Mouse (Mus musculus) layer of hippocampus, adult 9-11 months (tissue): Measurements from ENCODE around the gene Mocs2.

ENCODE experiments used
- DNase-seq: peaks from one replicate; pipeline ENCODE4 v3.0.0; 2022

The Mocs2 gene

GRCm38 (mm10) chr13:114854428-114854827 lies 36.4 kb downstream of the Mocs2 start:
- DNase-seq = no peak

DNA sequence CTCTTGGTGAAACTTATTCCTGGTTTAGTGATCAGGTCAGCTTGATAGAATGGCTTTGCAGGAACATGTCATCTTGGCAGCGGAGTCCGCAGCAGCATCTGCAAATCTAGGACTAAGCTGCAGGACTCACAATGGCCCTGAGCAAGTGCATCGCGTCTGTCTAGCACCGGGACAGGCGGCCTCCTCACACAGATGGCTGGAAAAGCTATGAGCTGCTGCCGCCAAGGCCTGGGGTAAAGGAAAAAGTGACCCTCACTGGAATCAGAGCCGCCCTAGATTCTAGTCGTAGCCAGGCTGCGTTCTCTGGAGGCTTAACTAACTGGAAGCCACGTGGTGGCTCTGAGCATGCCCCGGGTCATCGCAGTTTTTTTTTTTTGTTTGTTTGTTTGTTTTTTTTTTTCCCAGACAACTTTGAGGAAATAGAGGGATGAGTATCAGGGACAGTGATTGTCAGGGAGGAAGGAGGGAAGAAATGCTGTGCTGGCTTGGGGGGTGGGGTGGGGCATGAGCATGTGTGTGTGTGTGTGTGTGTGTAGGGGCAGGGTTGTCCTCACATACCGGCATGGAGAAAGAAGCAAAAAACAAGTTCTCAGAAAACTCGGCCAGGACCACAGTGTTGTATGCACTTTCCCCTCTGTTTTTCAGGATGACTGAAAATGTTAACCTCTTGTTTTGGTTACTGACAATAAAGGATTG lies 37.7 kb downstream of the Mocs2 start:
- DNase-seq = no peak

DNA sequence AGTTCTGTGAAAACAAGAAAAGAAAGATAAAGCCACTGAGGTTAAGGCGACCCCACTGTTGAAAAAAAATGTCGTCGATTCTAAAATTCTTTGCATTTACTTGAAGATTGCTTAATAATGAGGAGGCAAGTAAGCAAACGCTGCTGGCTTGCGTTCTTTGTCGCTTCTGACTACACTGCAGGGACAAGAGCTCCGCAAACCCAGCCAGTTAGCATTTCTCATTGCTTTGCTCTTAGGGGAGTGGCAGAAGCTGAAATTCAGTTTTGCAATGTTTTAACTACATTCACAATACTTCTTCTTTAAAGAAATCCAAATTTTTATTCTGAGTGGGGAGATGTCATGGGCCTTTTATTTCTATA lies 38.2 kb downstream of the Mocs2 start:
- no peak for DNase-seq

GRCm38 (mm10) chr13:114857525-114857924 lies 39.5 kb downstream of the Mocs2 start:
- DNase-seq = no peak

- DNase-seq = no peak
These were observed 56.7 kb downstream of the Mocs2 start for GRCm38 (mm10) chr13:114874738-114875137.

- DNase-seq = no peak
These were observed 58.0 kb downstream of the Mocs2 start for GRCm38 (mm10) chr13:114876005-114876520.

GRCm38 (mm10) chr13:114878667-114879066 lies 60.6 kb downstream of the Mocs2 start:
- no peak for DNase-seq
